Mouse (Mus musculus): Measurements from ENCODE around the gene Ovol1. TPM values are rescaled to one million over a fixed set of nuclear protein-coding genes. Genes with fewer than 3 reads are reported as not detected.
A peak's percentile ranks its signal among the peaks of the same experiment; 100 is the strongest.

Gene Ovol1
- polyA plus RNA-seq, 1 experiment: not detected

- no peak for TF ChIP-seq FLI1 (IDR thresholded peaks at IDR 0.05; ENCODE audit: low read length)
- TF ChIP-seq GATA1 (IDR thresholded peaks at IDR 0.05; ENCODE audit: borderline replicate concordance, low read length): no peak
- Histone ChIP-seq H3K4me3 (replicated peaks) (peak overlapping the region; percentile 94), H3K4me1 (peaks cover 53% of the 10 kb centered on the region), H3K9me3 (no peaks in the 10 kb centered on the region), H3K27me3 (replicated peaks) (no peaks in the 10 kb centered on the region), H3K36me3 (replicated peaks; ENCODE audit: low read length) (no peaks in the 10 kb centered on the region)
Measured at GRCm38 (mm10) chr19:5511074-5511632, 49.3 kb downstream of the Ovol1 start.

GRCm38 (mm10) chr19:5510031-5511026 is 50.1 kb downstream of the Ovol1 start, which contains the start of gene Snx32:
Gene Snx32 (minus strand): TSS chr19:5510538.
- Histone ChIP-seq H3K4me3 (replicated peaks) (peak within 1 kb of the TSS; percentile 94), H3K9me3 (no peaks in the 10 kb centered on the region), H3K4me1 (peaks cover 45% of the 10 kb centered on the region), H3K36me3 (replicated peaks; ENCODE audit: low read length) (no peaks in the 10 kb centered on the region), H3K27me3 (replicated peaks) (no peaks in the 10 kb centered on the region)
- no peak for TF ChIP-seq GATA1 (IDR thresholded peaks at IDR 0.05; ENCODE audit: borderline replicate concordance, low read length)
- TF ChIP-seq FLI1 (IDR thresholded peaks at IDR 0.05; ENCODE audit: low read length): no peak

- no peaks in the 10 kb centered on the region for H3K27me3 ChIP-seq (replicated peaks)
- H3K36me3 ChIP-seq (replicated peaks; ENCODE audit: low read length): peaks cover 45% of the 10 kb centered on the region
- no peak within 1 kb of the TSS for H3K4me3 ChIP-seq (replicated peaks)
- peaks cover 15% of the 10 kb centered on the region; the same call in 1 of the 2 replicates for H3K4me1 ChIP-seq
- H3K9me3 ChIP-seq: no peaks in the 10 kb centered on the region
- no peak for TF ChIP-seq FLI1 (IDR thresholded peaks at IDR 0.05; ENCODE audit: low read length)
- no peak for TF ChIP-seq GATA1 (IDR thresholded peaks at IDR 0.05; ENCODE audit: borderline replicate concordance, low read length)
Measured at GRCm38 (mm10) chr19:5503687-5504086, 56.8 kb downstream of the Ovol1 start, which contains the start of gene 1700020D05Rik. Gene 1700020D05Rik (minus strand): TSS chr19:5503787.

GRCm38 (mm10) chr19:5500330-5500875 is 60.0 kb downstream of the Ovol1 start:
- Histone ChIP-seq H3K27me3 (replicated peaks) (no peaks in the 10 kb centered on the region), H3K4me1 (peaks cover 25% of the 10 kb centered on the region), H3K36me3 (replicated peaks; ENCODE audit: low read length) (peaks cover 77% of the 10 kb centered on the region), H3K9me3 (no peaks in the 10 kb centered on the region), H3K4me3 (replicated peaks) (no peak overlapping the region)
- TF ChIP-seq GATA1 (IDR thresholded peaks at IDR 0.05; ENCODE audit: borderline replicate concordance, low read length): no peak
- no peak for TF ChIP-seq FLI1 (IDR thresholded peaks at IDR 0.05; ENCODE audit: low read length)

Other genes starting within 250 kb of the Ovol1 start
- gene Catsper1, start 224.9 kb downstream of the Ovol1 start, polyA plus RNA-seq (2012; ENCODE audit: insufficient read depth, low replicate concordance): not detected in 2 replicates
- gene Cst6, start 211.1 kb downstream of the Ovol1 start, polyA plus RNA-seq (2012; ENCODE audit: insufficient read depth, low replicate concordance): 0.54 and 9.2 TPM in 2 replicates
- 4.8 and 48.1 TPM in 2 replicates for gene Eif1ad, start 193.9 kb downstream of the Ovol1 start, polyA plus RNA-seq (2012; ENCODE audit: insufficient read depth, low replicate concordance)
- 21.6 and 178 TPM in 2 replicates for gene Banf1, start 193.5 kb downstream of the Ovol1 start, polyA plus RNA-seq (2012; ENCODE audit: insufficient read depth, low replicate concordance)
- gene Sart1, start 171.9 kb downstream of the Ovol1 start, polyA plus RNA-seq (2012; ENCODE audit: insufficient read depth, low replicate concordance): 44.3 and 152 TPM in 2 replicates
- gene Tsga10ip, start 158.1 kb downstream of the Ovol1 start, polyA plus RNA-seq (2012; ENCODE audit: insufficient read depth, low replicate concordance): 2.6 TPM in 1 of 2 replicates, not detected in the other
- gene Drap1, start 135.7 kb downstream of the Ovol1 start, polyA plus RNA-seq (2012; ENCODE audit: insufficient read depth, low replicate concordance): 369 and 449 TPM in 2 replicates
- 100 and 136 TPM in 2 replicates for gene AI837181, start 135.5 kb downstream of the Ovol1 start, polyA plus RNA-seq (2012; ENCODE audit: insufficient read depth, low replicate concordance)
- gene Fosl1, start 113.1 kb downstream of the Ovol1 start, polyA plus RNA-seq (2012; ENCODE audit: insufficient read depth, low replicate concordance): 4.3 TPM in 1 of 2 replicates, not detected in the other
- gene Ccdc85b, start 102.8 kb downstream of the Ovol1 start, polyA plus RNA-seq (2012; ENCODE audit: insufficient read depth, low replicate concordance): 4.9 and 12.3 TPM in 2 replicates
- 25.9 and 134 TPM in 2 replicates for gene Fibp, start 100.0 kb downstream of the Ovol1 start, polyA plus RNA-seq (2012; ENCODE audit: insufficient read depth, low replicate concordance)
- gene Ctsw, start 92.1 kb downstream of the Ovol1 start, polyA plus RNA-seq (2012; ENCODE audit: insufficient read depth, low replicate concordance): not detected in 2 replicates
- gene Efemp2, start 86.7 kb downstream of the Ovol1 start, polyA plus RNA-seq (2012; ENCODE audit: insufficient read depth, low replicate concordance): 2.0 TPM in 1 of 2 replicates, not detected in the other
- 40.1 and 41.1 TPM in 2 replicates for gene Mus81, start 72.2 kb downstream of the Ovol1 start, polyA plus RNA-seq (2012; ENCODE audit: insufficient read depth, low replicate concordance)
- 2,588 and 4,768 TPM in 2 replicates for gene Cfl1, start 70.2 kb downstream of the Ovol1 start, polyA plus RNA-seq (2012; ENCODE audit: insufficient read depth, low replicate concordance)
- not detected in 2 replicates for gene 1700020D05Rik, start 56.9 kb downstream of the Ovol1 start, polyA plus RNA-seq (2012; ENCODE audit: insufficient read depth, low replicate concordance)
- 3.6 and 4.0 TPM in 2 replicates for gene Snx32, start 50.1 kb downstream of the Ovol1 start, polyA plus RNA-seq (2012; ENCODE audit: insufficient read depth, low replicate concordance)
- gene Ap5b1, start 7.4 kb upstream of the Ovol1 start, polyA plus RNA-seq (2012; ENCODE audit: insufficient read depth, low replicate concordance): 23.7 and 35.2 TPM in 2 replicates
- 356 and 520 TPM in 2 replicates for gene Rnaseh2c, start 41.2 kb upstream of the Ovol1 start, polyA plus RNA-seq (2012; ENCODE audit: insufficient read depth, low replicate concordance)
- gene Kat5, start 49.6 kb upstream of the Ovol1 start, polyA plus RNA-seq (2012; ENCODE audit: insufficient read depth, low replicate concordance): 26.7 and 57.5 TPM in 2 replicates
- gene Rela, start 76.8 kb upstream of the Ovol1 start, polyA plus RNA-seq (2012; ENCODE audit: insufficient read depth, low replicate concordance): 105 and 119 TPM in 2 replicates
- gene Sipa1, start 103.1 kb upstream of the Ovol1 start, polyA plus RNA-seq (2012; ENCODE audit: insufficient read depth, low replicate concordance): 116 and 134 TPM in 2 replicates
- 156 and 158 TPM in 2 replicates for gene Map3k11, start 128.1 kb upstream of the Ovol1 start, polyA plus RNA-seq (2012; ENCODE audit: insufficient read depth, low replicate concordance)
- 161 and 607 TPM in 2 replicates for gene Pcnx3, start 128.3 kb upstream of the Ovol1 start, polyA plus RNA-seq (2012; ENCODE audit: insufficient read depth, low replicate concordance)
- gene Kcnk7, start 143.7 kb upstream of the Ovol1 start, polyA plus RNA-seq (2012; ENCODE audit: insufficient read depth, low replicate concordance): not detected in 2 replicates
- gene Ehbp1l1, start 165.7 kb upstream of the Ovol1 start, polyA plus RNA-seq (2012; ENCODE audit: insufficient read depth, low replicate concordance): 203 and 207 TPM in 2 replicates
- gene Fam89b, start 169.0 kb upstream of the Ovol1 start, polyA plus RNA-seq (2012; ENCODE audit: insufficient read depth, low replicate concordance): 84.3 and 173 TPM in 2 replicates
- gene Ltbp3, start 180.3 kb upstream of the Ovol1 start, polyA plus RNA-seq (2012; ENCODE audit: insufficient read depth, low replicate concordance): 1.3 and 7.9 TPM in 2 replicates
- 30.0 and 71.8 TPM in 2 replicates for gene Scyl1, start 210.8 kb upstream of the Ovol1 start, polyA plus RNA-seq (2012; ENCODE audit: insufficient read depth, low replicate concordance)